Mouse (Mus musculus) retina, postnatal 1 day (tissue): Measurements from ENCODE around the gene Olfr1251.
"Not testable (repeated sequence)": the region's sequence is repeated elsewhere in the genome, so short reads cannot be mapped to it uniquely, and the experiment has no call there.

Experiments
- DNase-seq: peaks from one replicate; pipeline ENCODE4 v3.0.0-alpha.2; 2012

Olfr1251 gene

DNA sequence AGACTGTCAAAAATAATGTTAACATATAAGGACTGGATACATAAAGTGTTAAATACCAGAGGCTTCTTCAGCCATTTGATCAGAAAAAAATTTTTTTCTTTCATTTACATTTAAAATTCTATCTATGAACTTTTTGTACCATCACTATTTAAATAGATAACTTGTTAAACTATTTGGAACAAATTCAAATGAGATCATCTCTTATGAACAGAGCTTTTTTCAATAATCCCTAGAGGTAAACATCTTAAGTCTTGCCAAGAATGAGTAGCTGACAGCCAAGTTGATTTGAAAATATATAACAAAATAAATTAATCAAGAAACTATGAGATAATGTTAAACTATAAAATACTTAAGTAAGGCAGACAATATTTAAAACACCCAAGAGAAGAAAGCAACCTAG is at the start of gene Olfr1251:
Gene Olfr1251 (minus strand): TSS at position 101 of the 400 bp plus-strand sequence.
- no peak for DNase-seq

DNA sequence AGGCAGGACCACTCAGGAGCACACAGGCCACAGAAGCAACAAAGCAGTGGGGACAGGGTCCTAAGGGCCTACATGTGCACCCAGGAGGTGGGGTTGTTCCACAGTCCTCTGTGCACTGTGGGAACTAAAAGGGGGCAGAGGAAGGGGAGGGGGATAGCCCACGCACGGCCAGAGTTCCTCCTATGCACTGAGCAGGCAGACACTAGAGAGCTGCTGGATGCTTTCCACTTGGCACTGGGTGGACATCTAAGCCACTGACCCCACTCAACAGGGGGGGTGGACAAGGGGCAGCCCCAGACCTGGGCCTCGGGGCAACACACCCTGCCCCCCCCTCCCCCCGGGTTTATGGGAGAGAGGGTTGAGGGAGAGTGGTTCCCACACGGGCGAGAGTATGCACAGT is 20.2 kb upstream of the Olfr1251 start:
- DNase-seq, result no peak

DNA sequence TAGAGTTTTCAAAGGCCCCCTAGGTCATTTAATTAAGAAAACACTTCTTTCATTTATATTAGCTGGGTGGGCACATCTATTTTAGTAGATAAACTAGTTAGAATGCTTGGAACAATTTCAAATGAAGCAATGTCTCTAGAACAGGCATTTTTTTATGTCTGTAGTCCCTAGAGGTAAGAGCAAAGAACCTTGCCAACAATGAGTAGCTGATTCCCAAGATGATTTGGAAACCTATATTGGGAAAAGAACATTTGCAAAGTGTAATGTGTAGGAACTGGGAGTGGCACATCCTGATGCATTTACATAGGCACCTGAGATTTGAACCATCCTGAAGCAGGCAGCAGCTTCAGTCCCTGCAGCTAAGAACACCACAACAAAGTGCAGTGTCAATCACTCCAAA is 10.4 kb downstream of the Olfr1251 start, which contains the start of gene Olfr1250:
Gene Olfr1250 (minus strand): TSS at position 101 of the 400 bp plus-strand sequence.
- no peak for DNase-seq

DNA sequence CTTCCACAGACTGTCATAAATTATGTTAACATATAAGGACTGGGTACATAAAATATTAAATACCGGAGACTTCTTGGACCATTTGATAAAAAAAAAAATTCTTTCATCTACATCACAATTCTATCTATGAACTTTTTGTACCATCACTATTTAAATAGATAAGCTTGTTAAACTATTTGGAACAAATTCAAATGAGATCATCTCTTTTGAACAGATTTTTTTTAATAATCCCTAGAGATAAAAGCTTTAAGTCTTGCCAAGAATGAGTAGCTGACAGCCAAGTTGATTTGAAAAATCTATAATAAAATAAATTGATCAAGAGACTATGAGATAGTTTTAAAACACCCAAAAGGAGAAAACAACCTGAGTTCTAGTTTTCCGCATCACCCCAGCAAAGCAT is 36.9 kb downstream of the Olfr1251 start, which contains the start of gene Olfr1249:
Gene Olfr1249 (minus strand): TSS at position 101 of the 400 bp plus-strand sequence.
- DNase-seq, result no peak

DNA sequence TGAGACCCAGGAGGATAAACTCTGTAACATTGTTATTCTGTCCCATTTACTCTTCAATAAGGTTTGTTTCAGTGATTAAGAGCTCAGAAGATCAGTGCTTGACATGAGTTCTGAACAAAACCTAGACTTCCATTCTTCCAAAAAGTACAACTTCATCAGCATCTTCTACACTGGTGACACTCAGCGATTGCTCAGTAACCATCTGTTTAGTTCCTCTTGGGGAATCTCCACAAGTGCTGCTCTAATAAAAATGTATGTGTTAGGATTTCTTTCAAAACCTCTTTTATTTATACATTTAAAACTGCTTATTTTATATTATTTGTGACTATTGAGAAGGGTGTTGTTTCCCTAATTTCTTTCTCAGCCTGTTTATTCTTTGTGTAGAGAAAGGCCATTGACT is 53.6 kb downstream of the Olfr1251 start, which contains the start of gene Olfr1248:
Gene Olfr1248 (minus strand): TSS at position 101 of the 400 bp plus-strand sequence.
- DNase-seq, result not testable (repeated sequence)
